Mouse (Mus musculus): ENCODE measurements around the gene Zfp768. TPM values are rescaled to one million over a fixed set of nuclear protein-coding genes. Genes with fewer than 3 reads are reported as not detected.
A peak's percentile ranks its signal among the peaks of the same experiment; 100 is the strongest.

Zfp768 gene
- polyA plus RNA-seq, 1 experiment from 2014 or later: 19.1 TPM

DNA sequence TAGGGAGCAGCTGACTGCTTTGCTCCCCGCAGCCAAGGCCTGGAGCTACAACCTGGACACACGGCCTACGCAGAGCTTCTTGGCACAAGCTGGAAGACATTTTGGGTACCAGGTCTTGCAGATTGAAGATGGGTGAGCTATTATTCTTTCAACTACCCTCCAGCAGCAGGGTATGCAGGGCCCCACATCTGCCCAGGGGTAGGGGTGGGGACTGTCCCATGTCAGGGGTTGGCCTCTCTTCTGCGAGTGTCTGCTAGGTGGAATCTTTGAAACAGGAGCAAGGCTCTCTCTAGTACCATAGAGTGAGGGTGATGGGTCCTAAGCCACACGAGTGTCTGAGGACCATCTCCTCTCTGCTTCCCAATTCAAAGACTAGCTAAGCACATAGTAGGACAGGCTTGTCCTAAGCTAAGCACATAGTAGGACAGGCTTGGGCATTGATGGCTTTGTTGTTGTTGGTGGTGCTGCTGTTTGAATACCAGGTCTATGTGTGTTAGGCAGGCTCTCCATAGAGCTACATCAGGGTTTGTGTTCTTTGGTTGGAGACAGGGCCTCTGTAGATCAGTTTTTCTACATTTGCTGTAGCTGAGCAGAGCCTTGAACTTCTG, 47.7 kb downstream of the Zfp768 start:
- H3K27ac ChIP-seq (ENCODE audit: poor library complexity, severe bottlenecking): no peak overlapping the region
- H3K9me3 ChIP-seq (replicated peaks): no peaks in the 10 kb centered on the region
- no peak overlapping the region for H3K4me3 ChIP-seq
- no peak overlapping the region for H3K4me2 ChIP-seq
- H3K27me3 ChIP-seq (replicated peaks): no peaks in the 10 kb centered on the region
- WGBS: 91% methylated on average over 5 of the region's 5 CpGs
- H3K4me1 ChIP-seq (replicated peaks): peaks cover 12% of the 10 kb centered on the region
- no peak overlapping the region for H3K9ac ChIP-seq
- H3K36me3 ChIP-seq: no peaks in the 10 kb centered on the region
- ATAC-seq (ENCODE audit: insufficient number of reproducible peaks, low FRiP score): no peak

DNA sequence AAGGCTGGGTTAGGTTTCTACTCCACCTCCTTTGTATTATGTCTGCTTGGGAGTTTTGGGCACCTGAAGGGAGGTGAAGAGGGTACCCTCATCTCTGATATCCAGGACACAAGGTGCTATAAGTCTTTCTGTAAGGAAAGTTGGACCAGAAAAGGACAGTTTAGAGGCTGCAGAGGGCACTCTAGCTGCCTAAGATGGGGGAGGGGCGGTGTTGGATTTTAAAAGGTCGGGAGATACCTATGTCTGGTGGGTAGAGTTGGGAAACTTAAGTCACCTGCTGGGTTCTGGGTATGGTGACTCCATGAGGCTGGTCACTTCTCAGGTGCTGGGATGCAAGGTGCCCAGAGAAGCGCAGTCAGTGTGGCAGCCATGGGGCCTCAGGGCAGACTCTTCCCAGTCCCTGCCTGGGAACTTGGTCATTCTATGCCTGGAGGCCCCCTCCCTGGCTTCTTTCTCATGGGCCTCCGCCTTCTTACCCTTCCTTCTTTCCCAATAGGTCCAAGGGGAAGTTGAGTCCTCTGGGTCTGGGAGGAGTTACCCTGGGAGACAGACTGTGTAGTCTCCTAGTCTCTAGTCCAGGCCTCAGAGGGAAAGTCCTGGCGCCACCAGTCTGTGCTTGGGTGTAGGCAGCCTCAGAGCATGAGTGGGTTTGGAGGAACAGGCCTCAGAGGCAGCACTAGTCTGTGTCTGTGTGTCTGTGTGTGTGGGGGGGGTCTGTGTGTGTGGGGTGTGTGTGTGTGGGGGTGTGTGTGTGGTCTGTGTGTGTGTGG, 48.4 kb downstream of the Zfp768 start:
- no peak overlapping the region for H3K27ac ChIP-seq (ENCODE audit: poor library complexity, severe bottlenecking)
- 77% methylated on average over 5 of the region's 5 CpGs for WGBS
- 0 out of 2 replicates have a peak, but pooled peaks have one; percentile 45 for ATAC-seq (ENCODE audit: insufficient number of reproducible peaks, low FRiP score)
- no peaks in the 10 kb centered on the region for H3K27me3 ChIP-seq (replicated peaks)
- peaks cover 12% of the 10 kb centered on the region for H3K4me1 ChIP-seq (replicated peaks)
- no peaks in the 10 kb centered on the region for H3K9me3 ChIP-seq (replicated peaks)
- H3K36me3 ChIP-seq: no peaks in the 10 kb centered on the region
- H3K9ac ChIP-seq: no peak overlapping the region
- H3K4me2 ChIP-seq: no peak overlapping the region
- no peak overlapping the region for H3K4me3 ChIP-seq

DNA sequence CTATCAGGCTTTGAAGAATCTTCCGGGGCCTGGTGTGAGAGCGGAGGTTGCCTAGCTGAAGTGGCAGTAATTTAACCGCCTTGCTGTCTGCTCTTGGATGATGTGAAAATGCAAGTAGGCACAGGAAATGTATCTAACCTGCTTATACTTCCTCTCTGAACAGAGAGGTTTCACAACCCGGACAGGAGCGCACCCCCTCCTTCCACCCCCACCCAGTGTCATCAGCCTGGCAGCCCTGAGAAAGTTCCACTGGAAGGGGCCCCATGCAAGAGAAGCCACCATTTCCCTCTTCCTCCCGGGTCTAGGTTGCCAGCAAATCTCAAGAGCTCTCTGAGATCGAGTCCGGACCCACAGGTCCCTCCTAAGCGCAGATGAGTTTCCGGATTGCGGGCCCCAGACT, 49.3 kb downstream of the Zfp768 start, which contains the start of gene Itgal:
TSS of gene Itgal (plus strand) at position 163 of the 400 bp plus-strand sequence.
- H3K27ac ChIP-seq (ENCODE audit: poor library complexity, severe bottlenecking): no peak within 1 kb of the TSS
- no peak within 1 kb of the TSS for H3K4me2 ChIP-seq
- H3K27me3 ChIP-seq (replicated peaks): no peaks in the 10 kb centered on the region
- H3K36me3 ChIP-seq: no peaks in the 10 kb centered on the region
- peaks cover 10% of the 10 kb centered on the region for H3K4me1 ChIP-seq (replicated peaks)
- no peak within 1 kb of the TSS for H3K9ac ChIP-seq
- no peak for ATAC-seq (ENCODE audit: insufficient number of reproducible peaks, low FRiP score)
- no peaks in the 10 kb centered on the region for H3K9me3 ChIP-seq (replicated peaks)
- H3K4me3 ChIP-seq: no peak within 1 kb of the TSS
- 70% methylated on average over 11 of the region's 11 CpGs for WGBS

Other genes with a start within 250 kb of the Zfp768 start
- 5.7 and 6.1 TPM in 2 replicates for gene Qprt, start 223.4 kb downstream of the Zfp768 start, polyA plus RNA-seq (2016; fragmentation: Nextera tagmentation; extraction: Ambion mirVana)
- 0.17 and 0.31 TPM in 2 replicates for gene Spn, start 207.8 kb downstream of the Zfp768 start, polyA plus RNA-seq (2016; fragmentation: Nextera tagmentation; extraction: Ambion mirVana)
- gene Cd2bp2, start 149.5 kb downstream of the Zfp768 start, polyA plus RNA-seq (2016; fragmentation: Nextera tagmentation; extraction: Ambion mirVana): 50.5 and 51.5 TPM in 2 replicates
- gene Tbc1d10b, start 137.1 kb downstream of the Zfp768 start, polyA plus RNA-seq (2016; fragmentation: Nextera tagmentation; extraction: Ambion mirVana): 29.2 and 32.3 TPM in 2 replicates
- 17.8 and 20.0 TPM in 2 replicates for gene Mylpf, start 136.7 kb downstream of the Zfp768 start, polyA plus RNA-seq (2016; fragmentation: Nextera tagmentation; extraction: Ambion mirVana)
- 23.8 and 25.3 TPM in 2 replicates for gene Zfp553, start 112.5 kb downstream of the Zfp768 start, polyA plus RNA-seq (2016; fragmentation: Nextera tagmentation; extraction: Ambion mirVana)
- gene Sept1, start 112.5 kb downstream of the Zfp768 start, polyA plus RNA-seq (2016; fragmentation: Nextera tagmentation; extraction: Ambion mirVana): 22.1 and 28.2 TPM in 2 replicates
- 32.7 and 34.4 TPM in 2 replicates for gene Zfp771, start 101.3 kb downstream of the Zfp768 start, polyA plus RNA-seq (2016; fragmentation: Nextera tagmentation; extraction: Ambion mirVana)
- 162 and 163 TPM in 2 replicates for gene Dctpp1, start 84.9 kb downstream of the Zfp768 start, polyA plus RNA-seq (2016; fragmentation: Nextera tagmentation; extraction: Ambion mirVana)
- 86.4 and 87.2 TPM in 2 replicates for gene Sephs2, start 71.5 kb downstream of the Zfp768 start, polyA plus RNA-seq (2016; fragmentation: Nextera tagmentation; extraction: Ambion mirVana)
- gene Itgal, start 49.3 kb downstream of the Zfp768 start, polyA plus RNA-seq (2016; fragmentation: Nextera tagmentation; extraction: Ambion mirVana): 1.0 and 1.1 TPM in 2 replicates
- gene Zfp747, start 30.5 kb upstream of the Zfp768 start, polyA plus RNA-seq (2016; fragmentation: Nextera tagmentation; extraction: Ambion mirVana): 4.6 and 5.1 TPM in 2 replicates
- 3.4 and 3.9 TPM in 2 replicates for gene 9130019O22Rik, start 41.6 kb upstream of the Zfp768 start, polyA plus RNA-seq (2016; fragmentation: Nextera tagmentation; extraction: Ambion mirVana)
- 4.5 and 5.1 TPM in 2 replicates for gene E430018J23Rik, start 48.0 kb upstream of the Zfp768 start, polyA plus RNA-seq (2016; fragmentation: Nextera tagmentation; extraction: Ambion mirVana)
- 4.6 and 5.3 TPM in 2 replicates for gene Zfp764, start 61.2 kb upstream of the Zfp768 start, polyA plus RNA-seq (2016; fragmentation: Nextera tagmentation; extraction: Ambion mirVana)
- 15.4 and 16.7 TPM in 2 replicates for gene Zfp688, start 76.5 kb upstream of the Zfp768 start, polyA plus RNA-seq (2016; fragmentation: Nextera tagmentation; extraction: Ambion mirVana)
- gene Zfp689, start 103.6 kb upstream of the Zfp768 start, polyA plus RNA-seq (2016; fragmentation: Nextera tagmentation; extraction: Ambion mirVana): 5.4 and 6.0 TPM in 2 replicates
- gene Prr14, start 114.0 kb upstream of the Zfp768 start, polyA plus RNA-seq (2016; fragmentation: Nextera tagmentation; extraction: Ambion mirVana): 33.8 and 35.2 TPM in 2 replicates
- 8.4 and 9.9 TPM in 2 replicates for gene Fbrs, start 133.6 kb upstream of the Zfp768 start, polyA plus RNA-seq (2016; fragmentation: Nextera tagmentation; extraction: Ambion mirVana)
- 51.8 and 54.3 TPM in 2 replicates for gene Srcap, start 166.4 kb upstream of the Zfp768 start, polyA plus RNA-seq (2016; fragmentation: Nextera tagmentation; extraction: Ambion mirVana)
- 8.5 and 9.1 TPM in 2 replicates for gene Gm42715, start 174.0 kb upstream of the Zfp768 start, polyA plus RNA-seq (2016; fragmentation: Nextera tagmentation; extraction: Ambion mirVana)
- 1.4 and 3.1 TPM in 2 replicates for gene Tmem265, start 215.8 kb upstream of the Zfp768 start, polyA plus RNA-seq (2016; fragmentation: Nextera tagmentation; extraction: Ambion mirVana)
- gene Phkg2, start 227.8 kb upstream of the Zfp768 start, polyA plus RNA-seq (2016; fragmentation: Nextera tagmentation; extraction: Ambion mirVana): 34.1 and 35.9 TPM in 2 replicates
- 8.7 and 9.8 TPM in 2 replicates for gene Ccdc189, start 243.0 kb upstream of the Zfp768 start, polyA plus RNA-seq (2016; fragmentation: Nextera tagmentation; extraction: Ambion mirVana)
- gene Rnf40, start 243.2 kb upstream of the Zfp768 start, polyA plus RNA-seq (2016; fragmentation: Nextera tagmentation; extraction: Ambion mirVana): 38.8 and 40.0 TPM in 2 replicates

All from heart, embryonic 12.5 days (tissue).